Mouse (Mus musculus) embryo, embryonic 11 days (tissue): ENCODE measurements around the gene Sp6.

Experiments
- DNase-seq: peaks from one replicate; pipeline ENCODE4 v3.0.0-alpha.2; 2015

Sp6 gene

DNA sequence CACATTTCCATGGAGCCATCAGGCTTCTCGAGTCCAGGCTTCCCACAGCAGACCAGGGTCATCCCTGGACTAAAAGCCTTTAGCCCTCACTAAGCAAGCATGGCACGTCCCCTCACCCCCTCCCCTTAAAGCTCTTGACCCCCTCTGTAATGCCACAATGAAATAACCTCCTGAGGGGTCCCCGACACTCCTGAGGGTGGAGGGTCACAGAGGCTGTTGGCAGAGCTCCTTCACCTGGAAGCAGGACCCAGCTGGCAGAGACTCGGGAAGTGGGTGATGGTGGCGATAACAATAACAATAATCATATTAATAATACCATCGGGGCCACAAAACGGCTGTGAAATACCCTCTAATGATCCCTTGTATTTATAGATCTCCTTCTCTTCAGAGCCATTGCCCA, 30.3 kb upstream of the Sp6 start, which contains the start of gene Sp2:
Sp2 (minus strand) TSS at position 101 of the 400 bp plus-strand sequence.
- DNase-seq: no peak

DNA sequence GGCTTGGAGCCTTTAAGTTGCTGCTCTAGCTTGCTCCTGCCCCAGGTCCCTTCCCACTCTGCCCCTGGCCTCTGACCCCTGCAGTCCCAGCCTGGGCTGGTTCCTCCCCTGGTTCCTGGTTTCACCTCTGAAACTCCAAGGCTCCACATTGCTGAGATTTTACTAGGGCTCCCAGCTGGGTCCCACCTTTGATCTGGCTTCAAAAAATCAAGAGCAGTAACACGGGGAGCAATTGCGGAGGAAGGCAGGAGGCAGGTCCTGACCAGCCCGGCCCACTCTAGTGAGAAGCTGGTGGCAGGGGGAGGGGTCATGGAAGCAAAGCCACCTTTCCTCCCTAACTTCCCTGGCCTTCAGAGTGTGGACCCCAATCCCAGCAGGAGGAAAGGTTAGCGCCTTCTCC, 28.3 kb upstream of the Sp6 start:
- no peak for DNase-seq

DNA sequence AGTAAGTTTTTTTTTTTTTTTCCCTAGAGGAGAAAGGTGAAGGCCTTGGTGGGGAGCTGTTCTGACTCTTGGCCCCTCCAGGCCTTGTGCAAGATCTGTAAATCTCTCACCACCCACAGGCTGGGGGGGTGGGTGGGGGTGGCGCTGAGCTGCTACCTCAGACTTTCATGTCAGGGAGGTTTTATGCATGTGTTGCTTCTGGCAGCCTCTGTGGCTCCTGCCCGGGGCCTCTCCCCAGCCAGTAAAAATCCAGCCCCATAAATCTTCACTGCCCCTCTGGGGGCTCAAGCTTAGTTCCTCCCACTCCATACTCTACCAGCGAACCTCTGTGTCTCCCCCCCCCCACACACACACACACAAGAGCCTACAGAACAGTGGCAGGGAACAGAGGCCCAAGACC, 26.7 kb upstream of the Sp6 start:
- no peak for DNase-seq

DNA sequence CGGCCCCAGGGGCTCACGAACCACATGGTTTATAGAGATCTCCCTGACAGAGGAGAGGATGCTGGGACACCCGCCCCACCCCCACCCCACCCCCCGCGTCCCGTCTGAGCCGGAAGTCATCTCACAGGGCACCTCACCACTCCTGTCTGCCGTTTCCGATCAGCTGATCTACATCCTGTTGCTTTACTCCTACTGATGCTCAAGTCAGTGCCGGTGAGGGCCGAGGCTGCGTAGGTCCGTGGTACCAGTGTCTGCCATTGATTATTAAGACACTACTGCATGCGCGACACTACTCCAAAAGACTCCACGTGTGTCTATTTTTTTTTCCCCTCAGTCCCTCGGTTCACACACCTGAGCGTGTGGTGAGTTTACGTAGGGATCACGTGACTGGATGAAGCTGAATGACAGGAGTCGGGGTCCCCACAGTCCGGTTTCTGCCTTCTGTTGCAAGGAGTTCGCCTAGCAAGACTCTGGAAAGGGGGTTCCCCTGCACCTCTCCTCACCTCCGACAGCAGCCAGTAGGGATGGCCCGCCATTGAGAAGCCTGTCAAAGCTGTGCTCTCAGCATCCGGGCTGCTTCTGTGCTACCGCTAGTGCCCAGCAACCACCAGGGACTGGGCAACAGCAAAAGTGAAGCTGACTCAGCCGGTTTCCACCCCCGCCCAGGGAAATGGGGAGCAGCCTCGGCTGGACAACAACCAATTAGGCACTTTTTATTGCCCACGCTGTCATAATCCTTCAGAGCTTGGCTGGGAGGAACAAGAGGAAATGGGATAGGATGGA, 25.1 kb upstream of the Sp6 start:
- DNase-seq: peak; percentile 49

DNA sequence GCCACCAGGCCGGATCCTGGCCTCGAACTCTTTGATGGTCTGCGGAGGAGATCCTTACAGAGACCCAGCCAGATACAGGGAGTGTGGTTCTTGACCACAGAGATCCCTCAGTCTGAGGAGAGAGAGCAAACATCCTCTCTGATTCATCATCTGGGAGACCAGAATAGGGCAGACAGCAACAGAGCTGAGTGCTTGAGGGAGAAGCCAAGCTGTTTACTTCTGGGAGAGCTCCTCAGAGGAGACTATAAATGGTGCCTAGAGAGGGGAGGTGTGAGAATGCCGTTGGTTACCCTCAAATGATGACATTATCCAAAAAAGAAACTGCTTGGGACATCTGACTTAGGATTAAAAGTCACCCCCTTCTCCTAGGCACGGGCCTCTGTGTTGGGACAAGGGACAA, 21.7 kb upstream of the Sp6 start:
- no peak for DNase-seq

DNA sequence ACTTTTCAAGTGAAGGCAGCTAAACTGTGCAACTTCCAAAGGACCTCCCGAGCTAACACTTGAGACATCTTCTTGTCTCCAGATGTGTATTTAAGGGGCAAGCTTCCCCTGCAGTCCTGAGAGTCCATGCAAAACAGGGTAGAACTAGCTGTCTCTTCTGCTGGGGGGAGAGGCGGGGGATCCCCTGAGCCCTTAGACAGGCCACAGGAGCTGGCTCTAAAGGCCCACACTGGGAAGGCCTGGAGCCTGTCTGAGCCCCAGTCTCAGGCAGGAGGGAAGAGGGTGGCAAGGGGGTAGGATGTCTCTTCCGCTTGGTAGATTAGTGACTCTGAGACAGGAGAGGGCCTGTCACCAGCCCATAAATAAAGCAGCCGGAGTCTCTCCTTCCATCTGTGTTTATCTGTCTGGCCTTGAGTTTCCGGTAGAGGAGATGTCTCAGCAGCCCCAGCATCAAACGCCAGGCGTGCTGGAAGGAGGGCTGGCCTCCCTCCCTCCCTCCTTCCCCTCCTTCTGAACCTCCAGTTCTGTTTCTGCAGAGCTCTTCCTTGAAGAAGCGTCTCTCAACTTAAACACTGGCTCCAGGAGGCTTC, 20.4 kb upstream of the Sp6 start:
- peak; percentile 63 for DNase-seq

DNA sequence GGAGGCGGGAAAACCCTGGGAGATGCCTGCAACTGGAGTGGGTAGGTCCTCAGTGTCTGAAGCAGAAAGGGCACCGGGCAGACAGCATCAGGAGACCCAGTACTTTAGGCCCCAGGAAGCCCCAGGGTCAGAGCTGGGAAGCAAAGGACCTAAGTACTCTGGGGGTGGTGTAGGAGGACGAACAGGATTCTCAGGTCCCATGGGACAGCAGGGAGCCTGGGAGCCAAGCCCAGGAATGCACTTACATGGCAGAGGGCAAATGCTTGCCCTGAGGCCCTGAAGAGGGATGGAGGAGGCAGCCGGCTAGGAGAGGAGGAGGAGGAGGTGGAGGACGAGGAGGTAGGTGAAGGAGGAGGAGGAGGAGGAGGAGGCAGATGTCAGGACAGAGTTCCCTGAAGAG, 18.2 kb upstream of the Sp6 start:
- DNase-seq: no peak

DNA sequence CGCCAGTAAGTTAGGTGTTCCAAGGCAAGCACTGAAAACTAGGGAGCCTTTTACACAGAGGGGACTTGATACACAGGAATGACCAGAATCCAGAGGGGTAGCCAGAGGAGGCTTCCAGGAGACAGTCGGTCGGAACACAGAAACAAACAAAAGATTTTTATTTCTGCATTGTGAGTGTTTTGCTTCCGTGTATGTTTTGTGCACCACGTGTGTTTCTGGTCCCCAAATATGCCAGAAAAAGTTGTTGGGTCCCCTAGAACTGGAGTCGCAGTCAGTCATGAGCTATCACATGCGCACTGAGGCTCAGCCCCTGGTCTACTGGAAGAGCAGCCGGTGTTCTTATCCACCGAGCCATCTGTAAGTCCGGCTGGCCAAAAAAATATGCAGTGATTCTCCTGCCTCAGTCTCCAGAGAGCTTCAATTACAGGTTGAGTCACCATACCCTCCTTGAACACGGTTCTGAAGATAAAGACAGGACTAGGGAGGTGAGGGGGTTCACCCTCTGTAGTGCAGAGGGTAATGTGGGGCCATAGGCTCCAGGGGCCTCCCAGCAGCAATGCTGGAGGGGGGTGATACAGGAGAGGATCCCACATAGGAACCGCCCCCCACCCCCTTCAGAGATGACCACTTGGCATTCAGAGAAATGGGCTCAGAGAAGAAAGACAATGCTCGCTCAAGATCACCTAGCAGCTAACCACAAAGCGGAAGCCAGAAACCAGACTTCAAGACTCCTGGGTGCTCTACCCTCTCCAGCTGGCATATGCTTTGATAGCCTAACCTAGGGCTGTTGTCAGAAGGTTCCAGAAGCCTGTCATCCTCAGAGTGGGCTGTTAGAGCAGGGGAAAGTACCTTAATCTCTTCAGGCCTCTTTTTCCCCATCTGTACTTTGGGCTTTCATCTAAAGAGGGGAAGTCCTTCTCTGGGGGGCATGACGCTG, 17.1 kb upstream of the Sp6 start:
- no peak for DNase-seq

DNA sequence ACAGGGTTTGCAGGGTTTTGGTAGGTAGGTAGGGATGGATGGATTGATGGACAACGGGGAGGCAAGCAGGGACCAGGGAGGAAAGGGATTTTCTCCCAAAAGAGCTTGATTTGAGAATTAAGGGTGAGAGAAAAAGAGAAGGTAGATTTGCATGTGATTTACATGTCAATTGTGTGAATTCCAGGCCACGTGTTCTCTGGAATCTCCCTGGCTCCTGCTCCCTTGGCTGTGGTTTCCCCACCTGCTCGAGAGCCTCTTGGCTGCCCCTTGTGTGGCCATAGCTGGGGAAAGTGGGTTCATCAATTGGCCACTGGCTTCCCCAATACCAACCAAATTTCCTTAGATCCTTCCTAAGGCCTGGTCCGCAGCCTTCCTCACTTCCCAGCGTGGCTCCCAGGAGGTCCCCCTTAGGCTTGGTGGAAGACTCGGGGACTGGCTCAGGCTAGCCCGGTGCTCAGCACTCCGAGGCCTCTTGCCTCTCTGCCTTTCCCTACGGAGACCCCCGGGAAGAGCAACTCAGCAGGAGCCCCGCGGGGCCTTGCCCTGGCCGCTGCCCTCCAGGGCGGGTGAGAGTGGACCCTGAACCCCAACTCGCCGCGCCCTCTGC, 16.3 kb upstream of the Sp6 start:
- DNase-seq: peak; percentile 37

DNA sequence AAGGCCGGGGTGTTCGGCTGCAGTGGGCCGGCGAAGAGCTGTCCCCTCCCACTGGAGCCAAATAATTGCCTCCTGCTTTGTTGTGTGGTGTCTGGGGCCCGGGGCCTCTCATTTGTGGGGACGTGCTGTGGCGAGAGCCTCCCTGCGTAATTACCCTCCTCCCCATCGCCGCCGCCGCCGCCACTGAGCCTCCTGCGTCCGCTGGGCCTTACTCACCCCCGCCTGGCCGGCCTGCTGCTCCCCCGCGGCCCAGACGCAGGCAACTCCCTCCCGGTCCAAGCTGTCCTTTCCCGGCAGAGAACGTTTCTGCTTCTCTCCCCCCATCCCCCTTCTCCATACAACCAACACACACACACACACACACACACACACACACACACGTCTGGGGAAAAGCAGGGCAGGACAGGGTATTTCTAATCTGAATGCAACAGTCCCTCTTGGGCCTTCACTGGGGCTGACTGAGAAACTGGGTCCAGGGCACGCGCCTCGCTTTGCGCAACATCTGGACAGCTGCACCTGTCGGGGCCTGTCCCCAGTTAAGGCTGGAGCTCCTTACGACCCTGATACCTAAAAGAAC, 15.7 kb upstream of the Sp6 start:
- DNase-seq: peak; percentile 69

DNA sequence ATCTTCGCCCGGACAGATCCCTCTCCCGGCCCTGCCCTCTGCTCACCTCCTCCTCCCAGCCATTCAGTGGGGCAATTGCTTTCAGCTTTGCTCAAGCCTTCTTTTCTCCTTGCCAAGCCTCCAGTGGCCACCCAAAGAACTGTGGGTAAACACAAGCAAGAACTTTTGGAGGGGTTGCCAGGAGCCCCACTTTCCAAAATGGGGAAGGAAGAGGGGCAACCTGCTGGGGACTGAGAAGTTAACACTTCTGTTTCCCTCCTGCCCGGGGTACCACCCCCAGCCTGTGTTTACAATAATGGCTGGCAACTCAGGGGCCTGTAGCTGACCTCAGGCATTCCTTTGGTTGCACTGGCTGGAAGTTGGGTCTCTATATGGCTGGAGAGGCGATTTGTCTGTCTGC, 10.0 kb upstream of the Sp6 start:
- DNase-seq: no peak

DNA sequence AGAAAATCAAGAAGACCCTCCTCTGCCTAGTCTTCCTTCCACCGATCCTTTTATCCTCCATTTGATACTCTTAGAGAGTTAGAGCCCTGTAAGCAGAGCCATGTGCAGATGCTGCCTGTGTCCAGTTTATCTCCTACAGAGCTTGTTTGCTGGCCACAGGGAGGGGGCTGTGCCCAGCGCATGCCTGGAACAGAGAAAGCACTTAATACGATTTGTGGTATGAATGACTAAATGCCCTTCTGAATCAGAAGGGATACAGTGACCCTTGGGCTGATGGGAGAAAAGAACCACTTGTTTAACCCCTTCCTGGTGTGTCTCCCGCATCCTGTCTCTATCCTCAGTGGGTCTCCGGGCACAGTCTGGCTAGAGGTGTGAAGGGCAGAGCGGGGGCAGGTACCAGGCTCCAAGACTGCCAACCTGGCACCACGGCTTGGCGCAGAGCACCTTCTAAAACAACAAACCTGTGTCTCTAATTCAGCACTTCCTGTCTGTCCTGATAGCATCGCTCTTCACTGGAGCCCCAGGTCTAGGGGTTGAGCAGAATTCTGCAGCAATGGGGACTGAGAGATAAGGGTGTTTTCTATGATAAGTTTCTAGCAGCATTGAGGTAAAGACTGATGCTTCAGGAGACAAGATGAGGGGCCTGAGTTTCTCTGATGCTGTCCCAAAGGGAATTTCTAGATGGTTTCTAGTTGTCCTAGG, 6.0 kb upstream of the Sp6 start:
- DNase-seq: no peak

DNA sequence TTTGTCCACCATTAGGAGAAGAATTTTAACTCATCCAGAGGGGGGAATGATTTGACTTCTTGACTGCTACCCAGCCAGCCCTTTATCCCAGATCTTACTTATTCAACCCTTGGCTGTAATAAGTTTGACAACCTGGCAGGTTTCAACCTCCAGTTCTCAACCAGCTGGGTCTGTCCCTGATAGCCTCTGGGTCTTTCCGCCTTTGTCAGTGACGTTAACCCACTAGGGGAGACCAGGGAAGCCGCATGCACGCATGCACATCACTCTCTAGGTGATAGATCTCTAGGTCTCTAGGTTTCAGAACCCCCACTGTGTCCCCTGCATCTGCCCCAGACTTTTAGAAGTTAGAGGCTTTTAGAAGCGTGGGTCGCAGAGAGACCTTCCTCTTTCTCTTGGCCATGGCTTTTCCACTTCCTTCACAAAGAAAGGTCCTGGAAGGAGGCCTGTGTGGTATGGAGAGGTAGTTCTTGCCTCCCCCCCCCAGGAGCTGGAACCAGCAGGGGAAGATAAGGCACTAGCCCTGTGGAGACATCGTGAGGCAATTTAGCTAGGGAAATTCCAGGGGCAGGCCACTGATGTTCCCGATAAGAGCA, 3.9 kb upstream of the Sp6 start:
- no peak for DNase-seq

DNA sequence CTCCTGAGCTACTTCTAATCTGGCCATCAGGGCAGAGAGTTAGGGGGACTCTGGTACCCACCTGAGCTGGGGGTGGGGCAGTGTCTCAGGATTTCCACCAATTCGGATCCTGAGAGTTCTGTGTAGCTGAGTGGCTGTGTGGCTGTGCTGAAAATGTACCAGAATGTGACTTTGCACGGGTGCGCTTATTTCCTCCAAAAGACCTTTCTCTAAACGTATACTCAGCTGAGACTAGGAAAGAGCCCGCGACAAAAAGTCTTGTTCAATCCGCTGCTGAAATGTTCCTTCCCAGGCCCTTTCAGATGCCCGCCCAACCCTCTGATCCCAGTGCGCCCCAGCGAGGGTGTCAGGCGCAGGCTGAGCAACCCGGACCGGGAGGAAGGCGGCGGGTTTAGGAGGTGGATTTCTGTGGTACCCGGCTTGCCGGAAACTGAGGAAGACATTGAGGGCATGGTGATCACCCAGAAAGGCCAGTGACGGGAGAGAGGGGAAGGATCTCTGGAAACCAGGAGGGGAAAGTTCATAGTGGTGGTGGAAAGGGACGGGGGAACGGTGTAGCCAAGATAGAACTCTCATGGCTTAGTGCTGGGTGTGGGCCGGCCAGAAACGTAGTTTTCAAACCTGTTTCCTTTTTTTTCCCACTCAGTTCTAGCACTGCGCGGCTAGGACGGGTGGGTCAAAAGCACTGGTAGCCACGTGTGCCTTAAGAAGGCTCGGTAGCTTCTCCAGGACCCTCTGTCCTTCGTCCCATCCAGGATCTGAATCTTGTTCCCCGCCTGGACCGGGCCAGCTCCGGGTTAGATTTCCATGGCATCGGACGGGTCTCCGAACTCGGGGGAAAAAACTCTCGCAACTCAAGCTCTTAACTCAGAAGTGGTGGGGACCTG, 4.7 kb downstream of the Sp6 start:
- DNase-seq: peak; percentile 41

DNA sequence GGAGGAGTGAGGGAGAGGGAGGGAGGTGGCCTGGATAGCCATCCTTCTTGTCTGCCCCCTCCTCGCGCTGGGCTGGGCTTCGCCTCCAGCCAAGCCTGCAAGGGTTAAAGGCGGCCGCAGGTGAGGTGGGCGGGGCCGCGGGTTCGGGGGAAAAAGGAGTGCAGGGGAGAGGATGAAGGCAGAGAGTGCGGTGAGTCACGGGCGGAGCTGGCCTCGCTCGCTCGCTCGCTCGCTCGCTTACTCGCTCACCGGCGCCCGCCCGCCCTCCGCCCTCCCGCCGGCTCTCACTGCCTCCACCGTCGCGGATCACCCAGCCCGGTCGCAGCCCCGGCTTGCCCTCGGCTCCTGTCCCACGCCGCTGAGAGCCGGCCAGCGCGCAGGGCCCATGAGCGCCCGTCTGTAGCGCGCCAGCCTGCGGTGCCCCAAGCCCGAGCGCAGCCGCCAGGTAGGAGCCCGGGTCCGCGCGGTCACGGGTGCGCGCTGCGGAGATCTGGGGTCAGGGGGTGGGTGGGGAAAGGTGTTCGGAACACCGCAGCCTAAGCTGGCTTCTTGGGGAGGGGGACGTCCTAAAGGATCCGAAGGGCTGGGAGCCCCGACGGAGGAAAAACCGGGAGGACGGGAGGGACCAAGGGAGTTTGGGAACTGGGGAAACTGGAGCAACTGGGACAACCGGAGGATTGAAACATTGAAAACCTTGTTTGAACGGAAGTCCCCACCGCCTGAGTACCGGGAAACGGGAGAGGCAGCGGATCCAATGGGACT, 5.6 kb downstream of the Sp6 start:
- peak; percentile 44 for DNase-seq

DNA sequence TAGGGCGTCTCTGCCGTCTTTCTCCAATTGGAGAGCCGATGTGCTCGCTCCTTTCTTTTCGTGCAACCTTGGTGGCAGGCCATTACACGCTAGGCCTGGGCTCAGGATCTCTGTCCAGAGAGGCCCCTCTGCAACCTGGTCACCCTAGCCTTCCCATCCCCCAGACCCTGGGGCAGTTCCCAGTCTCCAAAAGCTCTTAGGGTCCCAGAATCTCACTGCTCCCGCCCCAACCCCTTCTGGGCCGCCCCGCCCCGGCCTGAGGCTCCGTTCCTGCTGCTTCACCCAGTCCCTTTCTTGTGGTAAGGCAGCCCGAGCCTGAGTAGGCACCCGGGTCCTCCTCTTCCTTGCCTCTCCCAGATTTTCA, 6.1 kb downstream of the Sp6 start:
- DNase-seq: no peak

DNA sequence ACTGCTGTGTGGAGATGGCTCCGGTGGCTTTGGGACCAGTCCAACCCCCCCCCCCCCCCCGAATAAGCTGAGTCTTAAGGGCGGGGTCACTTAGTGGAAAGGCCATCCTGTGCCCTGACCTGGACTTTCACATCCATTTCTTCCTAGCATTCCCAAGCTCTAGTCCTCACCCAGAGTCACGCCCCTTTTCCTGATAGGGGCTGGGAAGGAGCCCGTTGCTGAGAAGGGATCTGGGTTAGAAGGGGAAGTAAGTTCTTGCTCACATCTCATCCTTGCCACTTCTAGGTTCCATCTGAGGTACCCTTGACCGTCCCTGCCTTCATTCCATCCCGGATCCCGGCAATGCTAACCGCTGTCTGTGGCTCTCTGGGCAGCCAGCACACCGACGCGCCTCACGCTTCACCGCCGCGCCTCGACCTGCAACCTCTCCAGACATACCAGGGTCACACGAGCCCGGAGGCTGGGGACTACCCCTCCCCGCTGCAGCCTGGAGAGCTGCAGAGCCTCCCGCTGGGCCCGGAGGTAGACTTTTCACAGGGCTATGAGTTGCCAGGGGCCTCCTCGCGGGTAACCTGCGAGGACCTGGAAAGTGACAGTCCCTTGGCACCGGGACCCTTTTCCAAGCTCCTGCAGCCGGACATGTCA, 8.0 kb downstream of the Sp6 start:
- peak; percentile 37 for DNase-seq

DNA sequence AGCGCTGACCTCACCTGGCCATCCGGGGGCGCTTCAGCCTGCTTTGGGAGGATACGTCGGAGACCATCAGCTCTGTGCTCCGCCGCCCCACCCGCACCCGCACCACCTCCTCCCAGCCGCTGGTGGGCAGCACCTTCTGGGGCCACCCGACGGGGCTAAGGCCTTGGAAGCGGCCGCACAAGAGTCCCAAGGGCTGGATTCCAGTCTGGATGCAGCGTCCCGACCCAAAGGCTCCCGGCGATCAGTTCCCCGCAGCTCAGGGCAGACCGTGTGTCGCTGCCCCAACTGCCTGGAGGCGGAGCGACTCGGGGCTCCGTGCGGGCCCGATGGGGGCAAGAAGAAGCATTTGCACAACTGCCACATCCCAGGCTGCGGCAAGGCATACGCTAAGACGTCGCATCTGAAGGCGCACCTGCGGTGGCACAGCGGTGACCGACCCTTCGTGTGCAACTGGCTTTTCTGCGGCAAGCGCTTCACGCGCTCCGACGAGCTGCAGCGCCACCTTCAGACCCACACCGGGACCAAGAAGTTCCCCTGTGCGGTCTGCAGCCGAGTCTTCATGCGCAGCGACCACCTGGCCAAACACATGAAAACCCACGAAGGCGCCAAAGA, 8.8 kb downstream of the Sp6 start:
- peak; percentile 87 for DNase-seq

DNA sequence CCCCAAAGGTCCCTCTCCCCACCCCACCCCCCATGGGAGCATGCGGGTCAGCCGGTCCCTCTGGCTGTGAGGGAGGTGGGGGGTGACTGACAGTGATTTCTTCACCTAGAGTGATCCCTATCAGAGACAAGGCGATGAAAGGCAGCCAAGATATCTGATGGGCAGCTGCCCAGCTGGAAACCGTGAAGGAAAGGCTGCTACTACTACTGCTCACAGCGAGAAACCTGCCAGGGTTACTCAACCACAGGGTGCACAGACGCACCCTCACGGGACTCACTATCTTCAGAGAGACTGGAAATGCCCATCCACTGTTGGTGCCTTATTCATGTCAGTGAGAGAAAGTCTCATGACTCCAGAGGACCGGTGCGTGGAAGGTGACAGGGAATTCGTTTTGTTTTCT, 11.8 kb downstream of the Sp6 start:
- DNase-seq: no peak
